Mouse (Mus musculus) liver, embryonic 14.5 days (tissue): ENCODE measurements at regions not wholly inside any gene's neighbourhood (a gene's known extent, or its start where the extent isn't known, plus 50 kb on each side); places are given as distances from the start of the nearest gene placed in this dataset.

ENCODE experiments used
- CTCF ChIP-seq: IDR thresholded peaks from 2 replicates; pipeline ENCODE4 v1.5.1; 2016; ENCODE audit warnings: antibody characterized with exemption, low read depth, control low read depth
- EP300 ChIP-seq: IDR thresholded peaks from 2 replicates; pipeline ENCODE4 v1.6.1; 2016; ENCODE audit warnings: antibody characterized with exemption, low read depth

GRCm38 (mm10) chr9:122660050-122660449, 87.1 kb upstream of the Topaz1 start:
- TF ChIP-seq CTCF (no peak), EP300 (no peak)
